Mouse (Mus musculus): ENCODE measurements around the gene Nxn.

Nxn gene

DNA sequence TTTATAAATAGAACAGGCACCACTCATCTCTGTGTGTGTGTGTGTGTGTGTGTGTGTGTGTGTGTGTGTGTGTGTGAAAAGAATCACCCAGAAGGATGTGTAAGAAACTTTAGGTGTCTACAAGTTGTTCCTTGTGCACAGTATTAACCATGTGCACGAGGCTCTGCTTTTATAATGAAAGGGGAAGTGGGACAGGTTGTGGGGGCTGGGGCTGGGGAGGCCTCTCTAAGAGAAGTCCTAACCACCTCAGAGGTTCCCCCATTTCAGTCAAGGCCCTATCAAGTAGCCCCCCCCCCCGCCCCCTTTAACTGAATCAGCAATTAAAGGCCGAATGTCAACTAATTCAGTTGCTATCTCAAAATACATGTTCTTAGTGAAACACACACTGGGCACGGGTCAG is 92.2 kb downstream of the Nxn start:
- in situ Hi-C loops (cut with MboI, MseI), result no loop called here

DNA sequence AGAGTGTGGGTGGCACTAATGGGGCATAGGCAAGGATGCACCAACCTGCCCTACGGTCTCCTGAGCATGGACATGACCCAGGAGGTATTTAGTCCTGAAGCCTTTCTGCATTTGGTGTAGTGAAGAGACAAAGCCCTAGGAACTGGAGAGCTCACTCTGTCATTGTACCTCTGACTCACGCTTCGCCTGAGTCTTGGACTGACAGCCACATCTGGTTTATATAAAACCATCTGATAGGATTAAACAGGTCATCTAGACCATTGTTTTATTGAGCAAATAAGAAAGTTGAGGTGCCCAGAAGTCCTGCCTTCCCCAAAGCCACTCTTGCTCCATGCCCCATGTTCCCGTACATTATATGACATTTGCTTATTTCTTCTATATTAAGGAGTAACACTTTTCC is 93.4 kb downstream of the Nxn start:
- in situ Hi-C loops (cut with MboI, MseI), result no loop called here

DNA sequence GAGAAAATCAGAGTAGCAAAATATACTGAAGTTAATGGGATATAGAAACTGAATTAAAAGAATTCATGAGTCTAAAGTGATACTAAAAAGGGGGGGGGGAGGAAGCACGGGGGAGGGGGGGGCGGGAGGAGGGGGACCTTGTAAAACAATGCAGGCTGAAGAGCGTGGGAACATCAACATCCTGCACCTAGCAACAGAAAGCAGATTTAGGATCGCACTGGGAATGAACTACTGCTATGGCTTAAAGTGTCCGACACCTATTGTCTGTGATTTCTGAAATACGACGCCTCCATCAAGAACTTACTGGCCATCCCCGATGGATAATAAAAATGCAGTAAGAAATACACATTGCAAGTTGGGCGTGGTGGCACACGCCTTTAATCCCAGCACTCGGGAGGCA is 95.6 kb downstream of the Nxn start:
- in situ Hi-C loops (cut with MboI, MseI), result no loop called here

DNA sequence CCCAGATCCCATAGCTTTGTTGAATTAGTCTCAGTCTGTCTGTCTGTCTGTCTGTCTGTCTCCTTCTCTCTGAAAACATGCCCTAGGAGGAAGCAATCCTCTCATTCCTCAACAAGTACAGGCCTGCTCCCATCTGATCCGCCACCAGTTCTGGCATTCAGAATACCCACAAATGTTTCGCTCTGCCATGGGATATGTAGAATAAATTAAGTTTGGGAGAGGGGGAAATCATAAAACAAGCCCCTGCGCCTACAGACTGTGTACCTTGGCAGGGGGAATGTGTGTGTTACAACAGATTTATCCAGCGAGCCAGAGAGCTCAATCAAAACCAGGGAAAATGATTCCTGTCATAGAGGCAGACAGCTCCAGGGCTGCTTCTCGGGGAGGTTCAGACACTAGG is 98.1 kb downstream of the Nxn start:
- in situ Hi-C loops (cut with MboI, MseI), result no loop called here

DNA sequence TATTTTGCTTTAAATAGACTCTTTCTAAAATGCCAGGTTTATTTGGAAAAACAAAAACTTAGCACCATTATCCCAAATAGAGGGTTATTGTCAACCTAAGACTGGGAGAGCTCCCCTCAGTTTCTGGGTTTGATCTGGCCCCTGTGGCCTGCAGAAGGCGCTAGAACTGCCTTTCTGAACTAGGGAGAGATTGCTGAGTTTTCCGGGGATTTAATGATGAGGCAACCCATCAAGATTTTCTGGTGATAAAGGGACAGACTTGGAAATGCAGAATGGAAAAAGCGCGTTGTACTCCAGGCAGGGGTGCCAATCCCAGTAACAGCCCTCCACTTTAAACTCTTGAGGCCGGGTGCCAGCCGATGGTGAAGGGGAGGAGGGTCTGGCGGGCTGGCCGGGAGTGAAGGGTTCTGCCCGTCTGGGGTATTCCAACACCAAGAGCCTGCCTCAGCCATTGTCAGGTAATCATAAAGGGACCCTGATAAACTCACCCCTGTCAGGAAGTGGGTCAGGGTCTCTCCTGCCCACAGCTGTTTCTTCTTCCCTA is 100.4 kb downstream of the Nxn start:
- in situ Hi-C loops (cut with MboI, MseI), result no loop called here

DNA sequence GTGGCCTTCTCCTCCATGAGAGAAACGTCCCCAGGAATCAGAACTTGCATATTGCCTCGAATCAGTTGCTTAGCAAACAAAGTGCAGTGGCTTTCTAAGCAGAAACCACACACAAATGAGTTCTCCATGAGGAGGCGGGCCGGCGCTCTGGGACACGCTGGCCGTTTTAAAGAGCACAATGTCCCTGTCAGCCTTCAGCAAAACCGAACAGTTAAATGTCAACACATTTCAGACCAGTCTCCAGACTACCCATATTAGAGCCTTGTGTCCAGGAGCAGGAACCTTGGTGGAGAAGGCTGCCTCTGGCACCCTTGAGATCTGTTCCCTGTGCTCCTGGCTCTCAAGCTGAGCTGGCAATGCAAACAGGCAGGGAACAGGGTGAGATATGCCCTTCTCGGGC is 101.7 kb downstream of the Nxn start:
- in situ Hi-C loops (cut with MboI, MseI), result no loop called here

DNA sequence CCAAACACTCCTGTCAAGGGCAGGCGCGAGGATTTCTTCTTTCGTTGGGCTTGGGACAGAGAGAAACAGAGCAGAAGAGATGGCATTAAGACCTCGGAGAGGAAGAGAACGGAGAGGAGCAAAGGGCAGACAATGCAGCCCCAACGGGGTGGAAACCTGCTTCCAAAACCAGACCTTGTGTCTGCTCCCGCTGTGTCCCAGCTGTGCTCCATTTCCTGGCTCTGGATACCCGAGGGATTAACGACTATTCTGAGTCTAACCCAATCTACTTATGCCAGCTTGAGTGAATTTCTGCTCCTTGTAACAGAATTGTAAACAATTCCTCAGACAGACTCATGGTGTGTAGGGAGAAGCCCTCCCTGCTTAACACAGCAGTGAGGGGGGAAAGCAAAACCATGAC is 104.1 kb downstream of the Nxn start:
- in situ Hi-C loops (cut with MboI, MseI), result no loop called here

DNA sequence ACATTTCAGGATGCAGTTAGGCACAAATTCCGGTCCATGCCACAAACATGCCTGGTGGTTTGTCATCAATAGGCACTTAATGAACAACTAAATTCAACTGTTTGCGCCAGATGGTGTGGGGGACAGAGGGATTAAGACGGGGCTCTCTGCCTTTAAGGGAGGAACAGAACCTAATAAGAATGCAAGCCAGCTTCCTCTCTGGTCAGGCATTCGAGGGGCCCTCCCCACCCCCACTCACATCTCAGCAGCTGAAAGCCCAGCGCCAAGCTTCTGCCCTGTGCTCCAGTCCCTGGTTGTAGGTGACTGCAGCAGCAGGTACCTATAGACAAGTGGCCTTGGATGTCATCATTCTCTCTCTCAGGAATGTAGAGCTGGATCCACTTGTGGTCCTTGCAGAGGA is 104.9 kb downstream of the Nxn start:
- in situ Hi-C loops (cut with MboI, MseI), result no loop called here

DNA sequence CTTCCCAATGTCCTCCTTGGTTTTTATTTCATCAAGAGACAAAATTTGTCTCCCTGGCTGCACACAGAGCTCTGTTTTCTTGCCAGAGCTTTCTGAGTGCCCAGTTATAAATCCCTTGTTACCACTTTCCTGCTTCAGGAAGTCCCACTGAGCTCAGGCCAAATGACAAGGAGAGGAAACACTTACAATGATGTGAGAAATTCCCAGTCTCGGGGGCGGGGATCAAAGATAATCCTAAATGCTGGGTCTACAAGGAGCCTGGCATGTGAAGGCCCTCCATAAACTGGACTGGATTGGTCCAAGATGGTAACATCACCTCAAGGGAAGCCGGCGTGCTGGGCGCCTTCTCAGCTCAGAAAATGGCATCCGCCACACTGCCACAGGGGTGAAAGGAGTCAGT is 106.1 kb downstream of the Nxn start:
- in situ Hi-C loops (cut with MboI, MseI), result no loop called here

DNA sequence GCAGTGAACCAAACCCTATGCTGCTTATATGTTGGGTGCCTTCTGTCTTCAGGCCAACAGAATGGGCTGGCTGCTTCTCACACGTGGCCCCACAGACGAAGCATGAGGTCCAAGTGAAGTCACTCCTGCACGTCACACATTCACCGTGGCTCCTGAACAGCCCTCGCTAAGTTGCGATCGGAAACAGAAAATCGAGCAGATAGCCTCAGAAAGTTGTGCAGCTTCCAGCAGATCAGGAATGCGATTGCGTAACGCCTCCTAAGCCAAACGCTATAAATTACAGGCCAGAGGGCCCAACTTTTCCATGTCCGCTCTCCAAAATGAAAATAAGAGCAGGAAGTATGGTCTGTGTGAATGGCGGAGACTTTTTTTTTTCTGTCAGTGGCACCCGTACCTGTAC is 106.5 kb downstream of the Nxn start:
- in situ Hi-C loops (cut with MboI, MseI), result no loop called here

DNA sequence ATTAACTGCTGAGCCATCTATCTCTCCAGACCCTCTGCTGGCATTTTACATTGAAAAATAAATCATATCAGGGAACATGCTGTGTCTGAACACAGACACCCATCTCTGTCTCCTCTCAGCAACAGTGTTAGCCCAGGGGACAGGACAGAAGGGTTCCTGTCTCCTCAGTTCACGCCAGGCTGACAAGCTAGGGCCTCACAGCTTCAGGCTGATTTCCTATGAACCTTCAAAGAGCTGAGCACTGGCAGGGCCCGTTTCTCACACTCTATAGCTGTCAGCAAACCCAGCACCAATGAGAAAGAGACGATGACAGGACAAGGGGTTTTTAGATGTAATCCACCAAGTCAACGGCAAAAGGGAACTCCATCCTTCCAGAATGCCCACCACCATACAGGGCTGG is 107.0 kb downstream of the Nxn start:
- in situ Hi-C loops (cut with MboI, MseI), result no loop called here

DNA sequence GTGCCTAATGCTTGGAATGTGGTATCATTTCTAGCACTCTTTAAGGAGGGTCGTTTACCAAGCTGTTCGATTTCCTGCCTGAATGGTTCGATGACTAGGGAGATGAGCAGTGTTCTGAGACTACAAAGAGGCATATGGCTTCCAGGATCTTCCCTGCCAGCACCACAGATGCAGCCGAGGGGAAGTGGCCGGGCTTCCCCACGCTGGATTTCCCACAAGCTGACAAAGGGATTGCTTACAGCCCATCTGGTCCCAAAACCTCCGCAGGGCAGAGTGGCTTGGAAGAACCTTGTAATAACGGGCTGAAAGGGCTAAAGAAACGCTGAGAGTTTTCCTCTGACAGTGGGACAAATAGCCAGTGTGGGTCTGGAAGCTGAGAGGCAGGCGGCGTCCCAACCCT is 108.6 kb downstream of the Nxn start:
- in situ Hi-C loops (cut with MboI, MseI), result no loop called here

DNA sequence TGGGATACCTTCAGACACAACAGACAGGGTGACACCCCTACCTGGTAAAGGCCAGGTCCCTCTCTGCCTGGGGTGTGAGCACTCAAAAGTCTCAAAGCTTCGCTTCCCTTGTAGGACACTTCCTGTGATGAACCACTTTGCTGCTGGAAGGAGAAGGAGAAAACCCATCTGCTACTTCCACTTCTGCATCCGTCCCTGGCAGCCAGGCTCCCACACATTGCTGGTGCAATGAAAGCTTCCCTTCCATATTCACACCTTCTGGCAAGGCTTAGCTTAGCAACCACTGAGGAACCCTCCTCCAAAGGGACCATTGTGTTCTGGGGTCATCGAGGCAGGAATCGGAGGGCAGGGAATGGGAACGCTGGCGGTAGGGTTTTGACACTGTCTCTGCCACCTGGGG is 110.3 kb downstream of the Nxn start:
- in situ Hi-C loops (cut with MboI, MseI), result no loop called here

DNA sequence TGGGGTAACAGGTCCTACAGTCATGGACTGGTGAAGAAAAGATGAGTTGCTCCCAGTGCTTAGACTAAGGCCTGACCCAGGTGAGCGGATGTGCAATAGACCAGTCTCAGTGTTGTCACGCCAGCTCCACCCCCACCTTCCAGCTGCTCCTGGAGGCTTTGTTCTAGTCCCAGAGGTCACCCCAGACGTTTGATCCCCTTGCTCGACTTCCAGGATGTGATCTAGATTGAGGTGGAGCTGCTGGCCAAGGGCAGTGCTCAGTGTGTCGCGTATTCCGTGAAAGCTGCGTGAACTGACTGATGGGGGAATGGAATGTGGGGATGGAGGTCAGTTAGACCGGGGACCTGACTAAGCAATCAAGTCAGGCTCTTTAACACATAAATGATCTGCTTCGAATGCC is 111.6 kb downstream of the Nxn start:
- in situ Hi-C loops (cut with MboI, MseI), result no loop called here

DNA sequence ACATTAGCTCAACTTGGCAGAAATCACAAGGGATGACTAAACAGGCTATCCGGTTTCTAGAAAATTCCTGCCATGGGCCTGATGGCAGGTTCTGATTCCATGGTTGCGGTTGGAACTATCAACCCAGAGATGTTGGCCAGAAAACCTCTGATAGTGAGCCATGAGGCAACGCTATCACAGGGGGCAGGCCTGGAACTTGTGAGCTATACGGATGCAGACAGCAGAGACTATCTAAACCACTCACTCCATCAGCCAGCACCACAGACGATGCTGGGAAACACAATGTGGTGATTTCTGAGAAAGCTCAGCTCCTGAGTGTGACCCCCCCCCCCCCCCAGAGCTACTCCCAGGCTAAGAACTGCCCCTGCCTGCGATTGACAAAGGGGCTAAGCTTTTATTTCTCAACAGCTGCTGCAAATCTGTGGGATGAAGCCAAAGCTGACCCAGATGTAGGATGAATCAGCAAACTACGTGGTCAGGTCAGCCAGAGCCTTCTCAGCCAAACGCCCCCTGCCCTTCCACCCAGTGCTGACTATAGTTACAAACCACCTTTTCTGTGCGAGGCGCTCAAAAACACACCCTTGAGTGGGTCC is 112.3 kb downstream of the Nxn start:
- in situ Hi-C loops (cut with MboI, MseI), result no loop called here

DNA sequence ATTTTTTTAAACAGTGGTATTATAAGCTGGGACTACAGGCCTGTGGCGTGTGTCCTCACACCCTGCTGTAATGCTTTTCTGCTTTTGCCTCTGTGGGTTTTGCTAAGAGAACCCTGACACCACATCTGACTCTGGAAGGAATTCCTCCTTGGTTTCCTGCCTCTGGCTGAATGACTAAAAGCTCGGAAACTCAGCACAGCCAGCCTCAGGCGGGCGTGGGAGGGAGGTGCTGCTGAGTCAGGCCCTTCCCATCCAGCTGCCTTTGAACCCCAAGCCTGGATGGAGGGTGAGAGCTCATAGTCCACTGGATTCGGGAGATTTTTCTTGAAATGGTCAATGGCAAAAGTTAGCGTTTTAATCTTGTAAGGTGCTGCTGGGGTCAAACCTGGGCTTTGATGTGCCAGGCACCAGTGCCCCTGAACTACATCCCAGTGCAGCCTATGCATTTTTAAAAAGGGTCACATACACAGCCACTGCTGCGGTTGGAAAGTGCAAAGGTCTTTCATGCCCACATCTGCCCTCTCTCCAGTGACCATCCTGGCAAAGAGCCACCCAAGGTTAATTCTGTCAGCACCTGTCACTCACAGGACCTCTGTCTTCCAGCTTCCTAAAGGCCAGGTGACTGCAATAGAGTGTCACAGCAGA is 113.4 kb downstream of the Nxn start:
- in situ Hi-C loops (cut with MboI, MseI), result no loop called here

DNA sequence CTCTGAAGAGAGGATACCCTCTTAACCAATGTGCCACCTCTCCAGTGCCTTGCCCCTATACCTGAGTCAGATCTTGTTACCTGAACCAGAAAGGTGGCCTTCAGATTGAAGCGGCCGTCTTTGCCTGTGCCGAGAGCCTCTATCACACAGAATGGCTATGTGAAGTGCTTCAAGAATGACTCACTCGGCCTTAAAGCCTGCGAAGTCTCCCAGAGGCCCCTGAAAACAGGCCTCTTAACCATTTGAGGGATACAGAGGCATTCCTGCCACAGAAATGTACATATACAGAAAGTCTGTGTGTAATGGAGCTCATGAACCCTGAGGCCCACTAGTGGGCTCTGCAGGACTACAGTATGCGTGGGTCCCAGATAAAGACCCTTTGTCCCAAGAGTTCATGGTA is 115.1 kb downstream of the Nxn start:
- in situ Hi-C loops (cut with MboI, MseI), result no loop called here

DNA sequence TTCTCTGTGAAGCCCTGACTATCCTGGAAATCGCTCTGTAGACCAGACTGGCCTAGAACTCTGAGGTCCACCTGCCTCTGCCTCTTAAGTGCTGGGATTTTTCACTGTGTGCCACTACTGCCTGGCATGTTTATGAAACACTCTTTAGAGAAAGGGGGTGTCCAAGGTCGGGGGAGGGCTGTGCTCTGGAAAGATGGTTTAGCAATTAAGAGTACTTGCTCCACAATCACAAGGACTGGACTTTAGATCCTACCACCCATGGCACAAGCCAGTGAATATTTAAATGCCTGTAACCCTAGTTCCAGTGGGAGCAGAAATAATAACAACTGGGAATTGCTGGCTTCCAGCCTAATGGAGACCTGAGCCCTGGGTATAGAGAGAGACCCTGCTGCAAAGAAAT is 119.0 kb downstream of the Nxn start:
- in situ Hi-C loops (cut with MboI, MseI), result no loop called here

DNA sequence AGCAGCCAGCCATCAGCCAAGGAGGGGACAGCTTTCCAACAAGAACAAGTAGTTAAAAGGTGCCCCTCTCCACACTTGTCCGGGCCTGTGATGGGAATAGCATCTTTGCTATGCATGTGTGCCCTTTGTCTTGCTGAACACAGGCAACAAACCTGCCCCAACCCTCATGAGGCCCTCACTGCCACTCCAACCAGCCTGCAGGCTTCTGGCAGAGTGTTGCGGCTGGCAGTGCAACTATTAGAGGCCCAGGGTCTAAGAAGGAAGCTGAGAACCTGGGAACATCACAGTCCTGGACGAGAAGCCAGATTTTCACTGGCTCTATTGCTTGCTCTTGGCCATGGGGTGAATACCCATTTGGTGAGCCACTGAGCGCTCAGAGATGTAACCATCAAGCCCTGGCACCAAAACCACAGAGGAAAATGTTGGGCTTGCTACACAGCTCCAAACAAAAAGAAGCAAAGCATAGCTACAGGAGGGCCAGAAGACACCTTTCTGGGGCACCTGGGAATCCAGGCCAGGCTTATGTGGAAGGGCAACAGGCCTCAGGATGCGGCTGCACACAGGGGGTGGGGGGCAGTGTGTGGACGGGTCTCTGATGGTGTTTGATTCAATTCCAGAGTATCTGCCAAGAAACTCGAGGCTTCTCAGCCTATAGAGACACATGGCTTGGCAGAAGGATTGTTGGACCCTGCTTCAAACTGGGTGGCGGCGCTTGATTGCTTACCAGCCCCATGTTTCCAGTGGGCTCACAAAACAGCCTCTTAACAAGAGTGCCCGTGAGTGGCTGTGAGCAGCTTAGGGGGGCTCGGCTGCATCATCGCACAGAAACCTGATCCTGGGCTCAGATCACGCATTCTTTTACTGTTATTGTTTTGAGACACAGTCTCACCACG is 119.7 kb downstream of the Nxn start:
- in situ Hi-C loops (cut with MboI, MseI), result no loop called here

DNA sequence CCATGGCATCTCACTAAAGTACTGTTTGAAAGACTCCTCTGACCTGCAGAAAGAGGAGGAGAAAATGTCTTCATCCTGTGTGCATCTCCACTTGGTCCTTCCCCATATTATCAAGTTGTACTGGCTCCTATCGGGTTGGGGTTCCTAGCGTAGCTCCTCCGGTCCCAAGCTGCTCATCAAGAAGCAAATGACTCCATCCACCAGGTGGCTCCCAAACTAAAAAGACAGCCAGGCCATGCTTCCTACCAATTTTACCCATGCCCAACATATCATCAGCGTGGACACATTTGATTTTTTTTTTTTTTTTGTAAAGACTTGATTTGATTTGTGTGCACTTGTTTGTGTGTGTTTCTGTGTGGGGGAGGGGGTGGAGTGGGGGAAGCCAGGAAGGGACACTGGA is 126.5 kb downstream of the Nxn start:
- in situ Hi-C loops (cut with MboI, MseI), result no loop called here

DNA sequence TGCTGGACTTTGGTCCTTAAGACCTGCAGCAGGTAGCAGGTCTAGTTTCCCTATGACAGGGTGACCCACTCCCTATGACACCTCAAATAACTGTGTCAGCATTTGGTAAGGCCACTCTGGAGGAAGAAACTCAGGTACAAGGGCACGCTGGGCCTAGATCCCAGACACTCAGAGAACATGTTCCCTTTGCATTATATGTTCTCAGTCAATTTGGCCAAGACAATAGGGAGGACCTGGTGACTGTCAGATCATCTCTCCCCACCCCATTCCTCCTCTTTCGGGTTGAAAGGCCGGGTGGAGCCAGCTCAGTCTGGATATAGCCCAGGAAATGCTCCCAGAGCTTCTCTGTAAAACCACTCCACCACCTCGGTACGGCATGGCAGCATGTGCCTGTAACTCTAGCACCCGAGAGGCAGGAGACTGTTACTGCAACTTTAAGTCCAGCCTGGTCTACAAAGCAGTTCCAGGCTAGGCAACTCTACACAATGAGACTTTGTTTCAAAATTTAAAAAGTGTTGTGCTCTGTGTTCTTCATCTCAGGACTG is 130.3 kb downstream of the Nxn start:
- in situ Hi-C loops (cut with MboI, MseI), result no loop called here

DNA sequence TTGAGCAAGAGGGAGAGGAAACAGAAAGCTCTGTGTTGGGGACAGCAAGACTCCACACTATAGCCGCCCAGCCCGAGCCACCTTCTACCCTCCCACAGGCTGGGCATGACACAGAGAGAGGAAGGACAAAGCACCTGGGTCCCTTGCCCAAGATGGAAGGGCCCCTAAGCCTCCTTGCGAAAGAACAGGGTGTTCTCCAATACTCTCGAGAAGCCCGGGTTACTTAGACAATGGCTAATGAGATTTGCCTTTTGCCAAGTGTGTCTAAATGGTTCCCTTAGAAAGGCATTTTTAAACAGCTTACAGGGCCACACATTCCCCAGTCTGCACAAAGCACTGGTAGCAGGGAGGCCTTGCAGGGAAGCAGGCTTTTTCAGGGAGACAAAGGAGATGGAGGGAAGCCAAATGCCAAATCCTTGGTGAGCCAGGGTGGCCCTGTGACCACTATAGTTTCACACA is 130.9 kb downstream of the Nxn start:
- in situ Hi-C loops (cut with MboI, MseI), result no loop called here

All from T-helper 2 cell (primary cell).